Mouse (Mus musculus) hindbrain, embryonic 15.5 days (tissue): ENCODE measurements around the gene Fnip2. TPM values are rescaled to one million over a fixed set of nuclear protein-coding genes. Genes with fewer than 3 reads are reported as not detected.

Source experiments
- ATAC-seq: fragments of 200-750 bp; cut with Nextera tagmentation; 2 replicates; pipeline ENCODE4 v1.8.0; 2017; ENCODE audit warnings: low read depth, moderate number of reproducible peaks, moderate TSS enrichment; ENCODE audit not compliant: low FRiP score
- H3K27ac ChIP-seq: fragments of 300-500 bp; sonication (generic); replicated peaks from 2 replicates; pipeline ENCODE4 v1.5.1; 2015; ENCODE audit warnings: mild to moderate bottlenecking, inconsistent platforms
- H3K27me3 ChIP-seq: fragments of 300-500 bp; sonication (generic); 2 replicates; pipeline ENCODE4 v1.6.1; 2015; ENCODE audit warnings: control low read depth, inconsistent platforms
- H3K36me3 ChIP-seq: fragments of 300-500 bp; sonication (generic); 2 replicates; pipeline ENCODE4 v1.6.1; 2015; ENCODE audit warnings: control low read depth, inconsistent platforms
- H3K4me1 ChIP-seq: fragments of 300-500 bp; sonication (generic); replicated peaks from 2 replicates; pipeline ENCODE4 v1.6.1; 2015; ENCODE audit warnings: control low read depth, inconsistent platforms
- H3K4me2 ChIP-seq: fragments of 300-500 bp; sonication (generic); 2 replicates; pipeline ENCODE4 v1.6.1; 2015; ENCODE audit warnings: moderate library complexity, mild to moderate bottlenecking, inconsistent platforms
- H3K4me3 ChIP-seq: fragments of 300-500 bp; sonication (generic); 2 replicates; pipeline ENCODE4 v1.5.1; 2015; ENCODE audit warnings: mild to moderate bottlenecking, inconsistent platforms
- H3K9ac ChIP-seq: fragments of 300-500 bp; sonication (generic); 2 replicates; pipeline ENCODE4 v1.6.1; 2015; ENCODE audit warnings: inconsistent platforms
- H3K9me3 ChIP-seq: fragments of 300-500 bp; sonication (generic); 2 replicates; pipeline ENCODE4 v1.6.1; 2016; ENCODE audit warnings: control low read depth, inconsistent platforms
- WGBS: fragments of 180-500 bp; shearing (Covaris S2); methylation state at CpG from one replicate; pipeline ENCODE4 v1.1.7; 2015; 5-methylcytosine and 5-hydroxymethylcytosine counted together
- polyA plus RNA-seq: library from polyadenylated mRNA; unstranded; fragments of >200 nt; fragmentation: Nextera tagmentation; extraction: Ambion mirVana; gene quantifications from 2 replicates; pipeline ENCODE4 v1.2.1, GENCODE M21; 2015

Fnip2 gene
- polyA plus RNA-seq, 1 experiment from 2014 or later: 7.8 TPM

- peak; percentile 78 for ATAC-seq
- H3K4me3 ChIP-seq: no peak overlapping the region
- H3K4me2 ChIP-seq: no peak overlapping the region
- WGBS: 23% methylated on average over 4 of the region's 4 CpGs
- H3K36me3 ChIP-seq: no peaks in the 10 kb centered on the region
- peaks cover 9% of the 10 kb centered on the region for H3K4me1 ChIP-seq
- no peaks in the 10 kb centered on the region for H3K9me3 ChIP-seq
- no peaks in the 10 kb centered on the region for H3K27me3 ChIP-seq
- H3K27ac ChIP-seq: peak overlapping the region; percentile 40
- no peak overlapping the region for H3K9ac ChIP-seq
These were observed 150.5 kb downstream of the Fnip2 start for GRCm38 (mm10) chr3:79416944-79417680.

GRCm38 (mm10) chr3:79415929-79416328 lies 151.7 kb downstream of the Fnip2 start:
- Histone ChIP-seq H3K9me3 (no peaks in the 10 kb centered on the region), H3K4me3 (no peak overlapping the region), H3K27ac (no peak overlapping the region), H3K36me3 (no peaks in the 10 kb centered on the region), H3K4me1 (peaks cover 9% of the 10 kb centered on the region), H3K9ac (no peak overlapping the region), H3K4me2 (no peak overlapping the region), H3K27me3 (no peaks in the 10 kb centered on the region)
- no peak for ATAC-seq

GRCm38 (mm10) chr3:79415081-79415480 lies 152.5 kb downstream of the Fnip2 start:
- H3K9me3 ChIP-seq: no peaks in the 10 kb centered on the region
- ATAC-seq: no peak
- no peak overlapping the region for H3K27ac ChIP-seq
- H3K4me3 ChIP-seq: no peak overlapping the region
- no peak overlapping the region for H3K4me2 ChIP-seq
- H3K9ac ChIP-seq: no peak overlapping the region
- no peaks in the 10 kb centered on the region for H3K36me3 ChIP-seq
- H3K4me1 ChIP-seq: peaks cover 12% of the 10 kb centered on the region
- WGBS: 85% methylated on average over 5 of the region's 5 CpGs
- no peaks in the 10 kb centered on the region for H3K27me3 ChIP-seq

GRCm38 (mm10) chr3:79413492-79413891 lies 154.1 kb downstream of the Fnip2 start:
- WGBS: 80% methylated on average over 1 of the region's 1 CpGs
- ATAC-seq: no peak
- Histone ChIP-seq H3K27ac (no peak overlapping the region), H3K9me3 (no peaks in the 10 kb centered on the region), H3K4me3 (no peak overlapping the region), H3K9ac (no peak overlapping the region), H3K36me3 (no peaks in the 10 kb centered on the region), H3K4me1 (peaks cover 17% of the 10 kb centered on the region), H3K27me3 (no peaks in the 10 kb centered on the region), H3K4me2 (no peak overlapping the region)

GRCm38 (mm10) chr3:79411666-79412065 lies 155.9 kb downstream of the Fnip2 start:
- Histone ChIP-seq H3K9ac (no peak overlapping the region), H3K4me2 (no peak overlapping the region), H3K36me3 (no peaks in the 10 kb centered on the region), H3K27ac (no peak overlapping the region), H3K4me3 (no peak overlapping the region), H3K4me1 (peaks cover 10% of the 10 kb centered on the region; the same call in 1 of the 2 replicates), H3K27me3 (no peaks in the 10 kb centered on the region), H3K9me3 (no peaks in the 10 kb centered on the region)
- 68% methylated on average over 2 of the region's 2 CpGs for WGBS
- no peak for ATAC-seq

- no peaks in the 10 kb centered on the region for H3K36me3 ChIP-seq
- peaks cover 8% of the 10 kb centered on the region; the same call in 1 of the 2 replicates for H3K4me1 ChIP-seq
- no peak for ATAC-seq
- no peak overlapping the region for H3K9ac ChIP-seq
- H3K27ac ChIP-seq: no peak overlapping the region
- no peaks in the 10 kb centered on the region for H3K27me3 ChIP-seq
- no peaks in the 10 kb centered on the region for H3K9me3 ChIP-seq
- H3K4me2 ChIP-seq: no peak overlapping the region
- no peak overlapping the region for H3K4me3 ChIP-seq
- WGBS: 32% methylated on average over 5 of the region's 5 CpGs
These were observed 157.0 kb downstream of the Fnip2 start for GRCm38 (mm10) chr3:79410629-79410995.

GRCm38 (mm10) chr3:79409927-79410628 lies 157.5 kb downstream of the Fnip2 start:
- no peaks in the 10 kb centered on the region for H3K9me3 ChIP-seq
- H3K27me3 ChIP-seq: no peaks in the 10 kb centered on the region
- H3K27ac ChIP-seq: no peak overlapping the region
- no peak overlapping the region for H3K4me3 ChIP-seq
- ATAC-seq: peak; percentile 74; the same call in 1 of the 2 replicates
- H3K4me1 ChIP-seq: peaks cover 8% of the 10 kb centered on the region; the same call in 1 of the 2 replicates
- H3K9ac ChIP-seq: no peak overlapping the region
- H3K4me2 ChIP-seq: no peak overlapping the region
- 16% methylated on average over 9 of the region's 10 CpGs for WGBS
- no peaks in the 10 kb centered on the region for H3K36me3 ChIP-seq

GRCm38 (mm10) chr3:79408546-79408945 lies 159.1 kb downstream of the Fnip2 start:
- Histone ChIP-seq H3K4me3 (no peak overlapping the region), H3K27ac (no peak overlapping the region), H3K9me3 (no peaks in the 10 kb centered on the region), H3K27me3 (no peaks in the 10 kb centered on the region), H3K4me2 (no peak overlapping the region), H3K36me3 (no peaks in the 10 kb centered on the region), H3K9ac (no peak overlapping the region), H3K4me1 (peaks cover 8% of the 10 kb centered on the region; the same call in 1 of the 2 replicates)
- 25% methylated on average over 4 of the region's 4 CpGs for WGBS
- ATAC-seq: no peak

Other genes with a start within 250 kb of the Fnip2 start
- gene Gm17359, start 231.1 kb downstream of the Fnip2 start, polyA plus RNA-seq: not detected in 2 replicates
- gene Ppid, start 23.5 kb upstream of the Fnip2 start, polyA plus RNA-seq: 145 and 146 TPM in 2 replicates
- gene 4930579G24Rik, start 61.3 kb upstream of the Fnip2 start, polyA plus RNA-seq: 7.0 and 7.2 TPM in 2 replicates
- gene Etfdh, start 61.7 kb upstream of the Fnip2 start, polyA plus RNA-seq: 44.5 and 44.9 TPM in 2 replicates
- gene Rxfp1, start 170.1 kb upstream of the Fnip2 start, polyA plus RNA-seq: 0.13 and 0.14 TPM in 2 replicates